Mouse (Mus musculus): ENCODE measurements around the gene Otulinl.

DNA sequence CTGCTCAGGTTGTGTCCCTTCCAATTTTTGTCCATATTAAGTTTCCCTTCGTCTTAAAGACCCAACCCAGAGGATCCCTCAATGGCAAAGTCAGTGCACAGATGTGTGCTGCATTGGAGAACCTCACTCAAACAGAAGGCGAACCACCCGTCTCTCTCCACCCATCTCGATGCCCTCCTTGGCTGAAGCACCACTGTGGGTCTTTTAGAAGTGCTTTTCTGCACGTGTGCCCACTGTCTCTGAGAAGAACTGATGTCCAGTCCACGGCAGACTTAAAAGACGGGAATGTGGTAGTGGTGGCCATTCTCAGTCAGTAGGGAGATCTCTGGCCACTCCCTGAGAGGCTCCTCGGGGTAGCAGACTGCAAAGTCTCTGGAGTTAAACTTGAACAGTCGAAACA lies 24.8 kb downstream of the Otulinl start:
- TF ChIP-seq CTCF (IDR thresholded peaks at IDR 0.05; ENCODE audit: borderline replicate concordance, extremely low read depth, insufficient read depth, insufficient read length) (no peak), POLR2A (IDR thresholded peaks at IDR 0.05; ENCODE audit: borderline replicate concordance, extremely low read depth, insufficient read depth, insufficient read length, poor library complexity, severe bottlenecking) (no peak)

All from brain, embryonic 14.5 days (tissue).